Mouse (Mus musculus): ENCODE results near the gene Helq. TPM values are rescaled to one million over a fixed set of nuclear protein-coding genes. Genes with fewer than 3 reads are reported as not detected.

The Helq gene
- polyA plus RNA-seq, 1 experiment from 2014 or later: 11.6 TPM

GRCm38 (mm10) chr5:100833841-100834240, 35.4 kb upstream of the Helq start:
- Histone ChIP-seq H3K4me3 (ENCODE audit: low read length) (no peak overlapping the region), H3K9ac (ENCODE audit: low read depth, low read length) (no peak overlapping the region), H3K4me1 (ENCODE audit: control insufficient read depth, insufficient read depth, low read length) (no peaks in the 10 kb centered on the region), H3K4me2 (ENCODE audit: low read depth, low read length) (no peak overlapping the region), H3K27ac (ENCODE audit: low read length) (no peak overlapping the region), H3K36me3 (ENCODE audit: control insufficient read depth, insufficient read depth, low read length) (no peaks in the 10 kb centered on the region), H3K27me3 (replicated peaks; ENCODE audit: control insufficient read depth, insufficient read depth, low read length) (0 out of 2 replicates have a peak, but pooled peaks cover 2% of the 10 kb centered on the region), H3K9me3 (ENCODE audit: control insufficient read depth, low read length) (no peaks in the 10 kb centered on the region)
- no peak for ATAC-seq
- WGBS: 91% methylated on average over 2 of the region's 2 CpGs

GRCm38 (mm10) chr5:100832680-100833079, 34.3 kb upstream of the Helq start:
- Histone ChIP-seq H3K36me3 (ENCODE audit: control insufficient read depth, insufficient read depth, low read length) (no peaks in the 10 kb centered on the region), H3K4me1 (ENCODE audit: control insufficient read depth, insufficient read depth, low read length) (no peaks in the 10 kb centered on the region), H3K27me3 (replicated peaks; ENCODE audit: control insufficient read depth, insufficient read depth, low read length) (no peaks in the 10 kb centered on the region), H3K9ac (ENCODE audit: low read depth, low read length) (no peak overlapping the region), H3K4me3 (ENCODE audit: low read length) (no peak overlapping the region), H3K4me2 (ENCODE audit: low read depth, low read length) (no peak overlapping the region), H3K9me3 (ENCODE audit: control insufficient read depth, low read length) (no peaks in the 10 kb centered on the region), H3K27ac (ENCODE audit: low read length) (no peak overlapping the region)
- no peak for ATAC-seq
- WGBS: 75% methylated on average over 3 of the region's 3 CpGs

- WGBS: 82% methylated on average over 3 of the region's 3 CpGs
- Histone ChIP-seq H3K9me3 (ENCODE audit: control insufficient read depth, low read length) (no peaks in the 10 kb centered on the region), H3K27ac (ENCODE audit: low read length) (no peak overlapping the region), H3K36me3 (ENCODE audit: control insufficient read depth, insufficient read depth, low read length) (no peaks in the 10 kb centered on the region), H3K9ac (ENCODE audit: low read depth, low read length) (no peak overlapping the region), H3K4me2 (ENCODE audit: low read depth, low read length) (no peak overlapping the region), H3K27me3 (replicated peaks; ENCODE audit: control insufficient read depth, insufficient read depth, low read length) (no peaks in the 10 kb centered on the region), H3K4me3 (ENCODE audit: low read length) (no peak overlapping the region), H3K4me1 (ENCODE audit: control insufficient read depth, insufficient read depth, low read length) (no peaks in the 10 kb centered on the region)
- ATAC-seq: no peak
Measured at GRCm38 (mm10) chr5:100828701-100829100, 30.3 kb upstream of the Helq start.

GRCm38 (mm10) chr5:100826531-100826930, 28.1 kb upstream of the Helq start:
- no peaks in the 10 kb centered on the region for H3K27me3 ChIP-seq (replicated peaks; ENCODE audit: control insufficient read depth, insufficient read depth, low read length)
- no peaks in the 10 kb centered on the region for H3K9me3 ChIP-seq (ENCODE audit: control insufficient read depth, low read length)
- H3K4me1 ChIP-seq (ENCODE audit: control insufficient read depth, insufficient read depth, low read length): no peaks in the 10 kb centered on the region
- H3K36me3 ChIP-seq (ENCODE audit: control insufficient read depth, insufficient read depth, low read length): no peaks in the 10 kb centered on the region
- H3K27ac ChIP-seq (ENCODE audit: low read length): no peak overlapping the region
- no peak overlapping the region for H3K9ac ChIP-seq (ENCODE audit: low read depth, low read length)
- H3K4me2 ChIP-seq (ENCODE audit: low read depth, low read length): no peak overlapping the region
- H3K4me3 ChIP-seq (ENCODE audit: low read length): no peak overlapping the region
- no peak for ATAC-seq
- WGBS: 73% methylated on average over 7 of the region's 7 CpGs

- 24% methylated on average over 2 of the region's 2 CpGs for WGBS
- no peaks in the 10 kb centered on the region for H3K36me3 ChIP-seq (ENCODE audit: control insufficient read depth, insufficient read depth, low read length)
- no peak for ATAC-seq
Measured at GRCm38 (mm10) chr5:100825975-100826374, 27.6 kb upstream of the Helq start.

GRCm38 (mm10) chr5:100822826-100823225, 24.4 kb upstream of the Helq start:
- no peak for ATAC-seq
- Histone ChIP-seq H3K4me2 (ENCODE audit: low read depth, low read length) (no peak overlapping the region), H3K27ac (ENCODE audit: low read length) (no peak overlapping the region), H3K9me3 (ENCODE audit: control insufficient read depth, low read length) (no peaks in the 10 kb centered on the region), H3K4me1 (ENCODE audit: control insufficient read depth, insufficient read depth, low read length) (peaks cover 3% of the 10 kb centered on the region; the same call in 1 of the 2 replicates), H3K27me3 (replicated peaks; ENCODE audit: control insufficient read depth, insufficient read depth, low read length) (no peaks in the 10 kb centered on the region), H3K4me3 (ENCODE audit: low read length) (no peak overlapping the region), H3K36me3 (ENCODE audit: control insufficient read depth, insufficient read depth, low read length) (no peaks in the 10 kb centered on the region), H3K9ac (ENCODE audit: low read depth, low read length) (no peak overlapping the region)
- WGBS: 86% methylated on average over 7 of the region's 7 CpGs

More at GRCm38 (mm10) chr5:100825975-100826374, 27.6 kb upstream of the Helq start:
- H3K4me3 ChIP-seq (ENCODE audit: low read length): no peak overlapping the region
- no peak overlapping the region for H3K4me2 ChIP-seq (ENCODE audit: low read depth, low read length)
- H3K4me1 ChIP-seq (ENCODE audit: control insufficient read depth, insufficient read depth, low read length): no peaks in the 10 kb centered on the region
- H3K27me3 ChIP-seq (replicated peaks; ENCODE audit: control insufficient read depth, insufficient read depth, low read length): no peaks in the 10 kb centered on the region
- no peak overlapping the region for H3K9ac ChIP-seq (ENCODE audit: low read depth, low read length)
- no peaks in the 10 kb centered on the region for H3K9me3 ChIP-seq (ENCODE audit: control insufficient read depth, low read length)
- H3K27ac ChIP-seq (ENCODE audit: low read length): no peak overlapping the region

- H3K9ac ChIP-seq (ENCODE audit: low read depth, low read length): no peak overlapping the region
- WGBS: 77% methylated on average over 8 of the region's 8 CpGs
- H3K4me3 ChIP-seq (ENCODE audit: low read length): no peak overlapping the region
- H3K9me3 ChIP-seq (ENCODE audit: control insufficient read depth, low read length): no peaks in the 10 kb centered on the region
- H3K4me2 ChIP-seq (ENCODE audit: low read depth, low read length): no peak overlapping the region; the same call in 1 of the 2 replicates
- peaks cover 3% of the 10 kb centered on the region; the same call in 1 of the 2 replicates for H3K4me1 ChIP-seq (ENCODE audit: control insufficient read depth, insufficient read depth, low read length)
- no peaks in the 10 kb centered on the region for H3K27me3 ChIP-seq (replicated peaks; ENCODE audit: control insufficient read depth, insufficient read depth, low read length)
- ATAC-seq: no peak
- H3K27ac ChIP-seq (ENCODE audit: low read length): no peak overlapping the region
- H3K36me3 ChIP-seq (ENCODE audit: control insufficient read depth, insufficient read depth, low read length): no peaks in the 10 kb centered on the region
Measured at GRCm38 (mm10) chr5:100821375-100821774, 23.0 kb upstream of the Helq start.

GRCm38 (mm10) chr5:100820483-100821184, 22.2 kb upstream of the Helq start, which contains the start of gene Abraxas1:
Gene Abraxas1, minus strand, starts transcription at chr5:100820965.
- Histone ChIP-seq H3K9me3 (ENCODE audit: control insufficient read depth, low read length) (no peaks in the 10 kb centered on the region), H3K27me3 (replicated peaks; ENCODE audit: control insufficient read depth, insufficient read depth, low read length) (no peaks in the 10 kb centered on the region), H3K4me3 (ENCODE audit: low read length) (peak within 1 kb of the TSS; percentile 83), H3K36me3 (ENCODE audit: control insufficient read depth, insufficient read depth, low read length) (no peaks in the 10 kb centered on the region), H3K9ac (ENCODE audit: low read depth, low read length) (peak within 1 kb of the TSS; percentile 98), H3K4me2 (ENCODE audit: low read depth, low read length) (peak within 1 kb of the TSS; percentile 78), H3K27ac (ENCODE audit: low read length) (peak within 1 kb of the TSS; percentile 74), H3K4me1 (ENCODE audit: control insufficient read depth, insufficient read depth, low read length) (peaks cover 3% of the 10 kb centered on the region; the same call in 1 of the 2 replicates)
- under 1% methylated on average over 63 of the region's 63 CpGs for WGBS
- ATAC-seq: peak; percentile 97

- 26% methylated on average over 16 of the region's 16 CpGs for WGBS
- H3K9ac ChIP-seq (ENCODE audit: low read depth, low read length): peak overlapping the region; percentile 98
- no peaks in the 10 kb centered on the region for H3K9me3 ChIP-seq (ENCODE audit: control insufficient read depth, low read length)
- peak; percentile 37; the same call in 1 of the 2 replicates for ATAC-seq
- H3K4me2 ChIP-seq (ENCODE audit: low read depth, low read length): peak overlapping the region; percentile 78
- H3K36me3 ChIP-seq (ENCODE audit: control insufficient read depth, insufficient read depth, low read length): no peaks in the 10 kb centered on the region
- peak overlapping the region; percentile 83 for H3K4me3 ChIP-seq (ENCODE audit: low read length)
- no peaks in the 10 kb centered on the region for H3K27me3 ChIP-seq (replicated peaks; ENCODE audit: control insufficient read depth, insufficient read depth, low read length)
- peak overlapping the region; percentile 74 for H3K27ac ChIP-seq (ENCODE audit: low read length)
- H3K4me1 ChIP-seq (ENCODE audit: control insufficient read depth, insufficient read depth, low read length): peaks cover 3% of the 10 kb centered on the region; the same call in 1 of the 2 replicates
Measured at GRCm38 (mm10) chr5:100819568-100820480, 21.4 kb upstream of the Helq start.
